Mouse (Mus musculus): Measurements from ENCODE around the gene Macrod2.

- TF ChIP-seq CTCF (IDR thresholded peaks at IDR 0.05; ENCODE audit: borderline replicate concordance, insufficient read depth, low read depth, low read length) (no peak), POLR2A (IDR thresholded peaks at IDR 0.05; ENCODE audit: borderline replicate concordance, insufficient read depth, low read length) (no peak)
Measured at GRCm38 (mm10) chr2:140811693-140812092, 416.6 kb downstream of the Macrod2 start.

Data from cerebellum, adult 2 months (tissue).